Mouse (Mus musculus) cortical plate, adult 2 months (tissue): ENCODE measurements at regions not wholly inside any gene's neighbourhood (a gene's known extent, or its start where the extent isn't known, plus 50 kb on each side); places are given as distances from the start of the nearest gene placed in this dataset.

Source experiments
- CTCF ChIP-seq: fragments of 200-500 bp; IDR thresholded peaks from 2 replicates; pipeline ENCODE4 v1.5.1; 2011; ENCODE audit warnings: mild to moderate bottlenecking, control low read depth, low read length; ENCODE audit not compliant: insufficient read depth; ENCODE audit errors: extremely low read depth
- POLR2A ChIP-seq: fragments of 200-500 bp; IDR thresholded peaks from 2 replicates; pipeline ENCODE4 v1.6.1; 2011; ENCODE audit warnings: mild to moderate bottlenecking, low read length, control low read depth; ENCODE audit not compliant: insufficient read depth; ENCODE audit errors: extremely low read depth

GRCm38 (mm10) chr2:51065821-51066220, 83.1 kb downstream of the Rnd3 start:
- TF ChIP-seq CTCF (no peak), POLR2A (no peak)
